Mouse (Mus musculus) testis, postnatal 10 days (tissue): ENCODE results near the gene Zfp473.
"Not testable (repeated sequence)": the region's sequence is repeated elsewhere in the genome, so short reads cannot be mapped to it uniquely, and the experiment has no call there.

ENCODE experiments used
- DNase-seq: peaks from one replicate; pipeline ENCODE4 v3.0.0; 2021; ENCODE audit warnings: low spot score

Gene Zfp473

GRCm38 (mm10) chr7:44722058-44722457 lies 28.8 kb downstream of the Zfp473 start:
- no peak for DNase-seq

GRCm38 (mm10) chr7:44709881-44710280 lies 41.0 kb downstream of the Zfp473 start:
- no peak for DNase-seq

- no peak for DNase-seq
Measured at GRCm38 (mm10) chr7:44708574-44708973, 42.3 kb downstream of the Zfp473 start, which contains the start of gene Izumo2. Izumo2 (plus strand) TSS chr7:44708742.

- DNase-seq: not testable (repeated sequence)
Measured at GRCm38 (mm10) chr7:44708093-44708492, 42.8 kb downstream of the Zfp473 start.

- DNase-seq: no peak
Measured at GRCm38 (mm10) chr7:44707169-44707675, 43.6 kb downstream of the Zfp473 start.

- no peak for DNase-seq
Measured at GRCm38 (mm10) chr7:44706322-44706721, 44.5 kb downstream of the Zfp473 start.

GRCm38 (mm10) chr7:44705086-44705485 lies 45.8 kb downstream of the Zfp473 start:
- no peak for DNase-seq

- peak; percentile 74 for DNase-seq
Measured at GRCm38 (mm10) chr7:44704363-44704762, 46.5 kb downstream of the Zfp473 start.

GRCm38 (mm10) chr7:44702985-44703384 lies 47.9 kb downstream of the Zfp473 start:
- DNase-seq: peak; percentile 54

GRCm38 (mm10) chr7:44701921-44702320 lies 48.9 kb downstream of the Zfp473 start:
- no peak for DNase-seq

- no peak for DNase-seq
Measured at GRCm38 (mm10) chr7:44697980-44698379, 52.9 kb downstream of the Zfp473 start.

GRCm38 (mm10) chr7:44697191-44697710 lies 53.6 kb downstream of the Zfp473 start:
- peak; percentile 80 for DNase-seq

GRCm38 (mm10) chr7:44695223-44695622 lies 55.6 kb downstream of the Zfp473 start:
- DNase-seq: no peak

GRCm38 (mm10) chr7:44693427-44694175 lies 57.2 kb downstream of the Zfp473 start:
- no peak for DNase-seq

GRCm38 (mm10) chr7:44689331-44689730 lies 61.5 kb downstream of the Zfp473 start:
- DNase-seq: no peak

- peak; percentile 61 for DNase-seq
Measured at GRCm38 (mm10) chr7:44688890-44689289, 62.0 kb downstream of the Zfp473 start.

- DNase-seq: peak; percentile 57
Measured at GRCm38 (mm10) chr7:44685531-44686402, 65.1 kb downstream of the Zfp473 start.

- no peak for DNase-seq
Measured at GRCm38 (mm10) chr7:44683656-44684055, 67.2 kb downstream of the Zfp473 start.
